Mouse (Mus musculus) limb, embryonic 14.5 days (tissue): ENCODE data around the gene Susd1. TPM values are rescaled to one million over a fixed set of nuclear protein-coding genes. Genes with fewer than 3 reads are reported as not detected.

Source experiments
- ATAC-seq: fragments of 200-750 bp; cut with Nextera tagmentation; 2 replicates; pipeline ENCODE4 v1.8.0; 2017; ENCODE audit warnings: low read depth, moderate number of reproducible peaks, moderate TSS enrichment; ENCODE audit not compliant: low FRiP score
- DNase-seq: peaks from one replicate; pipeline ENCODE4 v3.0.0-alpha.2; 2015; ENCODE audit warnings: low spot score
- H3K27ac ChIP-seq: fragments of 300-500 bp; sonication (generic); replicated peaks from 2 replicates; pipeline ENCODE4 v1.5.1; 2014; ENCODE audit warnings: low read depth, mild to moderate bottlenecking, low read length, moderate library complexity, mixed read lengths
- H3K27me3 ChIP-seq: fragments of 300-500 bp; sonication (generic); 2 replicates; pipeline ENCODE4 v1.6.1; 2014; ENCODE audit warnings: low read length, mixed read lengths; ENCODE audit not compliant: control insufficient read depth, insufficient read depth
- H3K36me3 ChIP-seq: fragments of 300-500 bp; sonication (generic); 2 replicates; pipeline ENCODE4 v1.6.1; 2014; ENCODE audit warnings: mild to moderate bottlenecking, low read length, moderate library complexity, mixed read lengths; ENCODE audit not compliant: control insufficient read depth, insufficient read depth
- H3K4me1 ChIP-seq: fragments of 300-500 bp; sonication (generic); 2 replicates; pipeline ENCODE4 v1.6.1; 2014; ENCODE audit warnings: antibody characterized with exemption, low read length, mixed read lengths; ENCODE audit not compliant: control insufficient read depth, insufficient read depth
- H3K4me2 ChIP-seq: fragments of 300-500 bp; sonication (generic); replicated peaks from 2 replicates; pipeline ENCODE4 v1.6.1; 2014; ENCODE audit warnings: low read depth, mild to moderate bottlenecking, low read length, moderate library complexity; ENCODE audit not compliant: severe bottlenecking
- H3K4me3 ChIP-seq: fragments of 300-500 bp; sonication (generic); replicated peaks from 2 replicates; pipeline ENCODE4 v1.5.1; 2014; ENCODE audit warnings: low read length
- H3K9ac ChIP-seq: fragments of 300-500 bp; sonication (generic); 2 replicates; pipeline ENCODE4 v1.6.1; 2014; ENCODE audit warnings: mild to moderate bottlenecking, low read depth, low read length, moderate library complexity; ENCODE audit not compliant: severe bottlenecking
- H3K9me3 ChIP-seq: fragments of 300-500 bp; sonication (generic); 2 replicates; pipeline ENCODE4 v1.6.1; 2016; ENCODE audit warnings: low read length; ENCODE audit not compliant: control insufficient read depth
- POLR2A ChIP-seq: fragments of 200-500 bp; IDR thresholded peaks from 2 replicates; pipeline ENCODE4 v1.8.0; 2012; ENCODE audit warnings: inconsistent platforms, mild to moderate bottlenecking, moderate library complexity, borderline replicate concordance; ENCODE audit not compliant: insufficient read depth, insufficient read length; ENCODE audit errors: extremely low read depth
- WGBS: fragments of 180-500 bp; shearing (Covaris S2); extraction: QIAGEN DNeasy Blood & Tissue Kit; methylation state at CpG from one replicate; pipeline ENCODE4 v1.1.7; 2014; 5-methylcytosine and 5-hydroxymethylcytosine counted together
- polyA plus RNA-seq, 2 experiments: library from polyadenylated mRNA; depleted of rRNA in 1 of 2; stranded (reverse) in 1 of 2; unstranded in 1 of 2; fragments of >200 nt; fragmentation: Nextera tagmentation in 1 of 2; extraction: Ambion mirVana in 1 of 2; gene quantifications; 2 replicates each; pipeline versions ENCODE4 v1.2.1 to v1.2.3; 2012 to 2014

Gene Susd1
- polyA plus RNA-seq, 2 experiments, result 2.3 to 5.6 TPM

DNA sequence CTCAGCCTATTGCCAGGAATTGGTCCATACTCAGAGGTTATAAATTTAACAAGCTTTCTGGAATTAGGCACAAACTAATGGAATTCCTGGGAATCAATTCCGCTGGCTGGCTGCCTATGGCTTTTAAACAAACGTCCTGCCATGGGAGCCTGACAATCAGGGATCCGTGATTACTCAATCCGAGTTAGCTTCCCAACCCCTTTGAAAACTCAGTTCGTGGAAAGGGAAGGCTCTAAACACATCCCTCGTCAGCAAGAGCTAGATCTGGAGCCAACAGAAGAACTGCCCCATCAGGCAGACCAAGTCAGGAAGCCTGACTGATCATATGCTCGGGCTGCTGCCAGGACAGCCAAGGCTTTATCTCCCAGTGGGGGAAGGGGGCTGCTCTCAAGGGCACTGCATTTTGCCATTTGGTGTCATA lies 115.2 kb downstream of the Susd1 start:
- peaks cover 17% of the 10 kb centered on the region for H3K4me1 ChIP-seq
- H3K4me2 ChIP-seq, result no peak overlapping the region; the same call in 1 of the 2 replicates
- peak overlapping the region; percentile 33; the same call in 1 of the 2 replicates for H3K27ac ChIP-seq
- no peaks in the 10 kb centered on the region for H3K36me3 ChIP-seq
- TF ChIP-seq POLR2A, result no peak
- H3K4me3 ChIP-seq, result no peak overlapping the region
- peak; percentile 53 for DNase-seq
- H3K27me3 ChIP-seq, result no peaks in the 10 kb centered on the region
- 13% methylated on average over 7 of the region's 7 CpGs for whole genome bisulfite sequencing
- 0 out of 2 replicates have a peak, but pooled peaks have one; percentile 30 for ATAC-seq
- 0 out of 2 replicates have a peak overlapping the region, but pooled peaks have one; percentile 7 for H3K9ac ChIP-seq
- H3K9me3 ChIP-seq, result no peaks in the 10 kb centered on the region

DNA sequence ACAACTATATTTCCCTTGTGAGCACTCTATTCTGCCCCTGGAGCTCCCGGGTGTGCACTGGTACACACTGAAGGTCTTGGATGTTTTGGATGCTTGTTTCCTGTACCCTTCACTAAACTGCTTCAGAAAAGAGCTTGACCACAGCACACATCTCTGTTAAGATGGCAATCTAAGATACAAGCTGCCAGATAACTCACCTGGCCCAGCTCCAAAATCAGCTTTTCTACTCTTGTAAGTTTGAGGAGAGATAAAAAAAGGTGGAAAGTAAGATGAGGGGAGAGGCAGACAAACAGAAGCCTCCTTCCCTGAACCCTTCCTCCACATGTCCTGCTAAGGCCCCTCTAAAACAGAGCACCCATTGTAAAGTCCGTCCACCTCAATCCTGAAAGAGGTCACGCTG lies 115.7 kb downstream of the Susd1 start:
- 53% methylated on average over 3 of the region's 3 CpGs for WGBS
- H3K4me2 ChIP-seq, result no peak overlapping the region; the same call in 1 of the 2 replicates
- no peak overlapping the region for H3K9ac ChIP-seq
- H3K36me3 ChIP-seq, result no peaks in the 10 kb centered on the region
- no peaks in the 10 kb centered on the region for H3K27me3 ChIP-seq
- H3K4me3 ChIP-seq, result no peak overlapping the region
- ATAC-seq (no peak), DNase-seq (no peak)
- H3K27ac ChIP-seq, result peak overlapping the region; percentile 33; the same call in 1 of the 2 replicates
- no peaks in the 10 kb centered on the region for H3K9me3 ChIP-seq
- no peak for TF ChIP-seq POLR2A
- H3K4me1 ChIP-seq, result peaks cover 17% of the 10 kb centered on the region

DNA sequence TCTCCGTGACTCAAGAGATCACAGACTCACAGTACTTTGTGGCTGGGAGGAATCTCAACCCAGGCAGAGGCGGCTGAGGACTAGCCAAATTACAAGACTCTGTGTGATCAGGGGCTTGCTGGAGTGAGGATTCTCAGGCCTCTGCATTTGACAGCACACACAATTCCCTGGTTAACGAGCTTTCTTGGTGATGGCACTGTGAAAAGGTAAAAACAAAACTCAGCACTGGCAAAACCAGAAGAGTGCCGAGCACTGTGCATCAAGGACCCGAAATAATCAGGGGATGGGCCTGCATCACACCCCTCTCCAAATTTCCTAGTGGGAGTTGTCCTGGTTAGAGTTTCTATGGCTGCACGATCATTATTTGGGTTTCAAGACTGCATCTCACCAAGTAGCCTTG lies 116.4 kb downstream of the Susd1 start:
- no peak for ATAC-seq
- Histone ChIP-seq H3K4me3 (no peak overlapping the region), H3K4me2 (no peak overlapping the region), H3K27me3 (no peaks in the 10 kb centered on the region), H3K36me3 (no peaks in the 10 kb centered on the region), H3K9ac (no peak overlapping the region), H3K9me3 (no peaks in the 10 kb centered on the region), H3K4me1 (peaks cover 17% of the 10 kb centered on the region), H3K27ac (no peak overlapping the region)
- DNase-seq, result no peak
- no peak for TF ChIP-seq POLR2A
- WGBS, result 86% methylated on average over 6 of the region's 6 CpGs

DNA sequence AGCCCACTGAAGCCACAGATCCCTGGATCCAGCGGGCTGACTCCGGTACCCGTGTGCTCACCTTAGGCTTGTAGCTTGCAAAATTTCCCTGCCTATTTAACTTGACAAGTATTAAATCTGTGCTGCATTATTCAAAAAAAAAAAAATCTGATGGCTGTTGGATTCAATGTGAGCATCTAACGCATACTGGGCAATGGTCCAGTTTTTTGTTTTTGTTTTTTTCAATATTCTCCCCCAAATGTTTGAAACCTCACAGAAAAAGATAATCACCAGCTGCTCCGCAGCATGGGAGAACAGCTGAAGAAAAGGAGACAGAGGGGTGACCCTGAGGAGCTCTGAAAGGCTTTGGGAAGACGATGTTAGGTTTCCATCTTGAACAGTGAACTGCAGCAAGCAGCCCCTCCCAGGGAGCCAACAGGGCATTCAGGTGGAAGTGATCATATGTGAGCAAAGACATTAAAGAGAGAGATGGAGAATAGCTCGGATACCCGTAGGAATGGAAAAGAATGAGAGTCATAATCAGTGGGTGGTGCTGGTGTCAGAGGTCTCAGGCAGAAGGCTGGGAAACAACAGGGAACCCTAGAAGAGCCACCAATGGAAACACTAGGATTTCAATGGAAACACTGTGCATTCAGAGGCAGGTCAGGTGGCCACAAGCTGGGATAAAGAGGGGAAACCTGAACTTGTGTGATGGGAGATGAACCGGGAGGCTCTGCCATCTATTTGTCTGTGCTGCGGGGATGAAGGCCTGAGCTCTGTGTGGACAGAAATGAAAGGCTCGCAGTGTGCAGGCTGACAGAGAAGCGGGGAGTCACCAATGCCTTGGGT lies 117.0 kb downstream of the Susd1 start:
- Histone ChIP-seq H3K4me3 (no peak overlapping the region), H3K9me3 (no peaks in the 10 kb centered on the region), H3K4me2 (no peak overlapping the region), H3K9ac (no peak overlapping the region), H3K4me1 (peaks cover 17% of the 10 kb centered on the region), H3K36me3 (no peaks in the 10 kb centered on the region), H3K27me3 (no peaks in the 10 kb centered on the region), H3K27ac (no peak overlapping the region)
- TF ChIP-seq POLR2A, result no peak
- WGBS, result 75% methylated on average over 12 of the region's 12 CpGs
- DNase-seq (no peak), ATAC-seq (no peak)

DNA sequence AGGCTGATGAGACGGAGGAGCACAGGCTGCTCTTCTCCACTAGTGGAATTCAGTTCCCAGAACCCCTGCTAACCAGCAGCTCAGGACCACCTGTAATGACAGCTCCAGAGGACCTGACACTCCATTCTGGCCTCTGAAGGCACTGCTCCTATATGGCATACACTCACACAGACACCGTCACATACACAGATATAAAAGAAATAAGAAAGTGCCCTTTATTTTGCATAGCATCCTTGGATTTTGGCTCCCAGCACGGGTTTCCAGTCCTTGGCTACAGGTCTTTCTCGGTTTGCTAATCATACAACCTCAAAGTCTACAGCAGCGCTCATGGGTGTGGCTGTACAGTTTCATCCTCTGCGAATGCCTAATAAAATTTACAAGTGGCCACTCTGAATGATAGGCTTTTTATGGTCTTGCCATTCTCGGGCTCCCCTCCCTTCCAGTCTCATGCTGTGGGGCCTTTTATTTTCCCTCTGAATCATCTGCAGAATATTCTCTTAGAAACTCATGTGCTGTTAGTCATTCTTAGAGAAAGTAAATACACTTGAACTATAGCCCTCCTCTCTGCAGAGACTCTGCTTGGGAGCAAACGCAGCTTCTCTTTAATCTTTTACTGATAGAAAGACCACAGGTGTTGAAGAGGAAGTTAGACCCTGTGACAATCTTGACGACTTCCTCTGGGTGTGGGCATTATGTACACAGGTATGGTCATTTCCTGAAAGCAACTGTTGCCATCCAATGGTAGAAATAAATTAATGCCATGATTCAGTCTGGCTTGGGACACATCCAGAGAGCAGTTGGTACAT lies 119.1 kb downstream of the Susd1 start:
- Histone ChIP-seq H3K4me1 (peaks cover 28% of the 10 kb centered on the region), H3K27me3 (no peaks in the 10 kb centered on the region), H3K4me2 (no peak overlapping the region), H3K9ac (no peak overlapping the region), H3K36me3 (no peaks in the 10 kb centered on the region), H3K27ac (no peak overlapping the region), H3K9me3 (no peaks in the 10 kb centered on the region), H3K4me3 (no peak overlapping the region)
- ATAC-seq (no peak), DNase-seq (no peak)
- WGBS, result 55% methylated on average over 9 of the region's 9 CpGs
- no peak for TF ChIP-seq POLR2A
